Mouse (Mus musculus) retina, embryonic 14.5 days (tissue): ENCODE data around the gene Spata31d1a.

ENCODE experiments used
- DNase-seq: peaks from one replicate; pipeline ENCODE4 v3.0.0-alpha.2; 2015; ENCODE audit warnings: low spot score

Gene Spata31d1a

GRCm38 (mm10) chr13:59667763-59668162 is 42.4 kb downstream of the Spata31d1a start:
- no peak for DNase-seq

GRCm38 (mm10) chr13:59663939-59664712 is 46.0 kb downstream of the Spata31d1a start:
- no peak for DNase-seq

- DNase-seq = no peak
Measured at GRCm38 (mm10) chr13:59661966-59662365, 48.2 kb downstream of the Spata31d1a start.

- no peak for DNase-seq
Measured at GRCm38 (mm10) chr13:59661387-59661786, 48.7 kb downstream of the Spata31d1a start.

- DNase-seq = no peak
Measured at GRCm38 (mm10) chr13:59660371-59660770, 49.8 kb downstream of the Spata31d1a start.

GRCm38 (mm10) chr13:59657781-59658180 is 52.3 kb downstream of the Spata31d1a start:
- DNase-seq = no peak

- DNase-seq = no peak
Measured at GRCm38 (mm10) chr13:59656975-59657388, 53.1 kb downstream of the Spata31d1a start.

GRCm38 (mm10) chr13:59656316-59656832 is 53.8 kb downstream of the Spata31d1a start:
- no peak for DNase-seq

- no peak for DNase-seq
Measured at GRCm38 (mm10) chr13:59655718-59656315, 54.3 kb downstream of the Spata31d1a start.

- no peak for DNase-seq
Measured at GRCm38 (mm10) chr13:59654465-59654864, 55.7 kb downstream of the Spata31d1a start.

- DNase-seq = no peak
Measured at GRCm38 (mm10) chr13:59653136-59653535, 57.0 kb downstream of the Spata31d1a start.

GRCm38 (mm10) chr13:59652651-59653050 is 57.5 kb downstream of the Spata31d1a start:
- DNase-seq = no peak
